Mouse (Mus musculus) adrenal gland, postnatal 14 days (tissue): Measurements from ENCODE around the gene Akr1c19. TPM values are rescaled to one million over a fixed set of nuclear protein-coding genes. Genes with fewer than 3 reads are reported as not detected.
"Not testable (repeated sequence)": the region's sequence is repeated elsewhere in the genome, so short reads cannot be mapped to it uniquely, and the experiment has no call there.

Experiments
- DNase-seq: peaks from one replicate; pipeline ENCODE4 v3.0.0; 2021; ENCODE audit warnings: mixed read lengths
- long read RNA-seq, 2 experiments: library from polyadenylated mRNA; stranded (forward); transcript quantifications; one replicate each; pipeline ENCODE4 v2.0.0; 2021
- total RNA-seq: library from RNA; stranded (reverse); gene quantifications from 2 replicates; pipeline ENCODE4 v1.2.3, GENCODE M21; 2021

Gene Akr1c19
- 0.60 and 1.7 TPM in 2 replicates for total RNA-seq
- long read RNA-seq, experiment 1: 0 reads
- long read RNA-seq, experiment 2: 0 reads

DNA sequence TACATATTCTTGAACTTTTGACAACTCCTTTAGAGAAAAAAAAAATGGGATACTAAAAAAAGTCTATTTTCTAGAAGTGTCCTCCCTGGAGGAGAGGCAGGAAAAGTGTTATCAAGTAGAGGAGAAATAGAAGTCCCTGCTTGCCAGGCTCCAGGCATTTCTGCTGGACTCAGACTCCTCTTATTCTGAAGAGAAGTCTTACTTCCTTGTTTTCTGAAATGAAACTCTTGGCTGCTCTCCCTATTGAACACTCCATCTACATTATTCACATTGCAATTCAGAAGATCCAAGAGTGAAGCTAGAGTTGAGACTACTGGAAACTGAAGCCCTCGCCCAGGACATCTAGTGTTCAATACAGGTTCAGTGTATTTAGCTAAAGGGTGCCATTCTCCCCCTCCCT lies at the start of gene Akr1c19:
Gene Akr1c19, plus strand, starts transcription at position 260 of the 400 bp plus-strand sequence.
- no peak for DNase-seq

DNA sequence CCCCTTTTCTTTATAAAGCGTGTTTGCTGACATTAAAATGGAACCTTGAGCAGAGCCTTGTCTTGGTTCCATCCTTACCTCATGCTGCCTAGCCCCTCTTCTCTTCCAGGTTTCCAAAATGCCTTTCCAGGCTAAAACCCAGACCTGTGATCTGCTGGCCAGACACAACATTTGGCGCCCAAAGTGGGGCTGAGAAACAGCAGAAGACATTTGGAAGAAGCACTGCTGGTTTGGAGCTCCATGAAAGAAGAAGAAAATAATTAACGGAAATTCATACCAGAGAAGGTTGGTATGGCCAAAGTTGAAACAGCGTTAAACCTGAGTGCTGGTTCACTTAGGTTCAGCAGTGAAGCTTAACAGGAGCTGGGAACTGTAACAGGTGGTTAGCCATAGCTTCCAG lies 47.2 kb upstream of the Akr1c19 start:
- not testable (repeated sequence) for DNase-seq

DNA sequence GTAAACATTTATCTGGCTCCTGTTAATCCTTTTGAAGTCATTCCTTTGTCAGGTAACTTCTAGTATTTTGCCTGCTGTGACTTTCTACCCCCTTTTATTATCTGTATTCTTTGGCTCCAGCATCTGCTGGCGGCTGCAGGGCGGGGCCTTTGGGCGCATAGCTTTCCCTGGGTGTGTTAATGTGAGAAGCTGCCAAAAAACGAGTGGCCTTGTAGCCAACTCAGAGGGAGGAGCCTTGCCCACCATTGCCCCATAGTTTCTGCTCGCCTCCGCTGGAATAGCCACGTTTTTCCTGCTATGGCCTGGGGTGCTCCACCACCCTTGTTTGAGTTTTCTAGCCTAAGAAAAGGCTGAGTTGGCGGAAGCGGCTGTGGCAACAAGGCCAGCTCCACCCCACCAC lies 45.4 kb upstream of the Akr1c19 start:
- no peak for DNase-seq

DNA sequence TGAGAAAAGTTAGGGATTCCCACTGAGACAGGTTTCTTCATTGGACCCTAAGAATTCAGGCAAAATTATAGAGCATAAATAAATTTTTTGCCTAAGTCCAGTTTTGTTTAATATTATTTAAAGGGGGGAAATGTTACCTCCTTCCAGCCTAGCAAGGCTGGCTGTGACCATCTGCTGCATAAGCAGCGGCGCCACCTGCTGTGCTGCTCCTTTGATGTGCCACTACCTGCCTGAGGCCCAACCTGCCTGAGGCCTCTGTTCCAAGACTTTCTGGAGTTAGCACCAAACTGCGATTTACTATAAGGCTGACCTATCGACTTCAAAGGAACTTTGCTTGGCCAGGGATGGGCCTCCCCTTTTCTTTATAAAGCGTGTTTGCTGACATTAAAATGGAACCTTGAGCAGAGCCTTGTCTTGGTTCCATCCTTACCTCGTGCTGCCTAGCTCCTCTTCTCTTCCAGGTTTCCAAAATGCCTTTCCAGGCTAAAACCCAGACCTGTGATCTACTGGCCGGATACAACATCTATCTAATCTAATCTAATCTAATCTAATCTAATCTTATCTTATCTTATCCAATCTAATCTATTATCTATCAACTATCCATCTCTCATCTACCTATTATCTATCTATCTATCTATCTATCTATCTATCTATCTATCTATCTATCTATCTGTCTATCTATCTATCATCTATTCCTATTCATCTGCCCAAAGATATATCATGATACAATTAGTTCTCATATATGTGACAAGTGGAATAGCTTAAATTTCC lies 41.7 kb upstream of the Akr1c19 start:
- peak; percentile 10 for DNase-seq

DNA sequence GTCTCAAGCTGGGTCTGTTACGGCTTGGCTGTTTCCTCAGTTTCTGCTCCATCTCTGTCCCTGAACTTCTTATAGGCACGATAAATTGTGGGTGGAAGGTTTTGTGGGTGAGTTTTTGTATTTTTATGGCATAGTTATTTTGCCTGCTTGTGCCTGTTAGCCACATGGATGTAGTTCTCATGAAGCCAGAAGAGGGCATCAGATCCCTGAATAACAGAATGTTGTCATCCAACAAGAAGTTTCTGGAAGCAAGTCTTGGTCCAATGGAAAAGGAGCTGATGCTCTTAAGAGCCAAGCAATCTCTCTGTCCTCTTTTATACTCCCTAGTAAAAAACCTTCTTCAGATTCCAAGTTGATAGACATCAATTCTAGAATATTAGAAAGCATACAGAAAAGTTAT lies 40.3 kb upstream of the Akr1c19 start:
- DNase-seq: peak; percentile 21

DNA sequence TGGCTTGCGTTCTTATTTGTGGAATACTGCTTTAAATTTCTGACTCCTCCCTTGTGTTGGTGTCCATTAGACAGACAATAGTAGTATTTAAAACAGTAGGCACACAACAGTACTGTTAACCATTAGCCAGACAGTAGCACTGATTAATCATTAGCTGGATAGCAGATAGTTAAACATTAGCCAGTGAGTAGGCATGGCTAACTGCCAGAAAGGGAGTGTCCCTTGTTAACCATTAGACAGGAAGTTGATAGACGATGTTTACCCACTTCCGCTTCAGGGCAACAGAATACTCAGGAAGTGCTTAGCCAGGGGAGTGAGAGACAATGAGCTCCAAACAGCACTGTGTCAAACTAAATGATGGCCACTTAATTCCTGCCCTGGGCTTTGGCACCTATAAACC lies 37.6 kb upstream of the Akr1c19 start, which contains the start of gene Akr1c13:
Gene Akr1c13, plus strand, starts transcription at position 247 of the 400 bp plus-strand sequence.
- peak; percentile 68 for DNase-seq

DNA sequence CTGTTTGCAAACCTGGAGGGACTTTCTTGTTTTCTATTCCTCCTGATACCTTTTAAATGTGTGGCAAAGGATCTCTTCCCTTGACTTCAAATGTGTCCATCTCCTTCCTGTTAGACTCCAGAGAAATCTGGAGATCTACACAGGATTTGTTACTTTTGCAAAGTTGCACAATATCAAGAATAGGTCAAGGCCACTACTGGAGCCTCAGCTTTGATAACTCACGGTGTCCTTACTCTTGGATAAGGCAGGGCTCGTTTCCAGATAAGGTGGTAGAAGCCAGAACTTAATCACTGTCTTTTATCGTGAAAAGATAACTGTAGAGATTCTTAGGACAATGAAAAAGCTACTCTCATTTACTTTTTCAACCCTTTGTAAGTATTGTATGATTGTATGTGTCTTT lies 36.0 kb upstream of the Akr1c19 start:
- DNase-seq: no peak

DNA sequence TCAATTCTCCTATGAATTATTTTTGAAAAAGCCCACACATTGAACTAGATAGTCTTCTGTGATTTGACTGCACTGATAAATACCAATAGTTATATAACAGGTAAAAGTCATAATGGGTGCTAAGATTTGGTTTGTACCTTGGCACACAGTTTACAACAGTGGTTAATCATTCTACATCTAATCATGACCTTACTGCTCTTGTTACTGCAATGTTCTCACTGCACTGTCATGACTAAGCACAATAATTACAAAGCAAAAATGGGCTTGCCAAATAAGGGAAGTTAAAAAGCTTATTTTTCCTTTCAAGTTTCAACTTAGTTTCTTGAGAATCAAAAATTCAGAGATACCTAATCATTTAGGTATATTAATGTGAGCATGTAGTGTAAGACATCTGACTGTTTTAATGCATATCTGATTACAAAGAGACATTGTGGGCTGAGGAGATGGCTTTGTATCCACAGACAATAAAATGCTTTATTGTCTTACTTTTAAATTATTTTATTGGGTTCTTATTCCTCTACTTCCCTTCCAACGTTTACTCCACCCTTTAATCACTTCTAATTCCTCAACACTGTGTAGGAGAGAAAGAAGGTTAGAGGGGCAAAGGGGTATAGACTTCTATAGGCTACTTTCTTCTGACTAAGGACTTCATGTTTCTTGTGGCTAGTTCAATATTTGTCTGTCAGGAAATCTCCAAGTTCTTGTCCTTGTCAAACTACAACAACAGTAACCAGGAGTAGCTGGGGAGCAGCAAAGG lies 22.2 kb upstream of the Akr1c19 start:
- no peak for DNase-seq

DNA sequence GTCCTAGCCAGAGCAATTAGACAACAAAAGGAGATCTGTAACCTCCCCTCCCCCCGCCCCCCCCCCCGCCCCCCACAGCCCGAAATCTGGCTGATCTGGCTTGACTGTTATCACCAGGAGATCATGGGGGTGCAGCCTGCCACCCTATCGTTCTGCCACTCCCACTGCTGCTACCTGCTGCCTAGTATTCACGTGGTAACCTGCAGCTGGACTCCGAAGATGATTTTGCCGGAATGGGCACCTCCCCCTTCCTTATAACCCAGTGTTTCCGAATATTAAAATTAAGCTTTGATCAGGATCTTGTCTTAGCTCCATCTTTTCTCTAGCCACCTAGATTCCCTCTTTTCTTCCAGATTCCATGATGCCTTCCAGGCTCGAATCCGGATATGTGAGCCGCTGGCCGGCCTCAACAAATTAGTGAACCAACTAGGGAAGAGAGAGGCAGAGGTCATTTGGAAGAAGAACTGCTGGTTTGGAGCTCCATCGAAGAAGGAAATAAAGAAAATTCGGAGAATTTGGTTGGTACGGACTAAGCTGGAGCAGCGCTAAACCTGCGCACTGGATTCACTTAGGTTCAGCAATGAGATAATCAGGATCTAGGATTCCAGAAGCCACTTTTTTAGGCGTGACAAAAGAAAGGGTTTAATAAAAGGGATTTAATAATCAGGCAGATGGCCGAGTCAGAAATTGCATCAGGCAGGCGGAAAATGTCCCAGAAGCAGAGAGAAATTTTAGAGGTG lies 16.8 kb upstream of the Akr1c19 start:
- DNase-seq: no peak

DNA sequence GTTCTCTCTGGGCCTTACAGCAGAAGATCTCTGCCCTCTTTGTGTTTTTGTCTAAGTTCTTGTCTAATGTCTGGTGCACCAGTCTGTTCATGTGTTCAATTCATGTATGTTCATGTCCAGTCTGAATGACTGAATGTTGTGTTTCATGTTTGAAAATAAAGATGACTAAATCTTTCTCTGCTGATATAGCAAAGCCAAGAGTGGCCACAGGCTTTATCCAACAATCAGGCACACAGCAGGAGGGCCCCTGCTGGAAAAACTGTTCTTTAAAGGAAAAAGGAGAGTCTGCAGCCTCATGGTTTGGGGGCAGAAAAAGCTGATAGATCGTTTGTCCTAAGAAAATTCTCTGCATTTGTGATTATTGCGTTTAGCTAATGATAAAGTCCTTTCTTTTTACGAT lies 16.2 kb upstream of the Akr1c19 start:
- DNase-seq: no peak

DNA sequence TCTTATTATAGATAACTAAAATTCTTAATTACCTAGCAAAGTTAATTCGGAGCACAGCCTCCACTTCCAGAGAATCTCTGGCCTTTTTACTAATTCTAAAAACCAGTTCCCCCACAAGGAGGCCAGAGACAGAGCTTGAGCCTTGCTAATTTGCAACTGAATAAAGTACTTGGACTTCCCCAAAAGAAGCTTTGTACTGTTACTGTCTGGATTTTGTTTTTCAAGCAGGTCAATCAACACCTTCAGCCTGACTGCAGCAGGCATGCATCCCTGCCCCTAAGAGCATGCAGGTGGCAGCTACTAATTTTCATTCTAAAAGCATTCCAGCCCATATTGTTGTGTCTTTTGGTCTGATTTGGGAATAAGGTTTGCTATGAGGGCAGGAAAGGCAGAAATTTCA lies 13.0 kb upstream of the Akr1c19 start:
- DNase-seq: not testable (repeated sequence)

DNA sequence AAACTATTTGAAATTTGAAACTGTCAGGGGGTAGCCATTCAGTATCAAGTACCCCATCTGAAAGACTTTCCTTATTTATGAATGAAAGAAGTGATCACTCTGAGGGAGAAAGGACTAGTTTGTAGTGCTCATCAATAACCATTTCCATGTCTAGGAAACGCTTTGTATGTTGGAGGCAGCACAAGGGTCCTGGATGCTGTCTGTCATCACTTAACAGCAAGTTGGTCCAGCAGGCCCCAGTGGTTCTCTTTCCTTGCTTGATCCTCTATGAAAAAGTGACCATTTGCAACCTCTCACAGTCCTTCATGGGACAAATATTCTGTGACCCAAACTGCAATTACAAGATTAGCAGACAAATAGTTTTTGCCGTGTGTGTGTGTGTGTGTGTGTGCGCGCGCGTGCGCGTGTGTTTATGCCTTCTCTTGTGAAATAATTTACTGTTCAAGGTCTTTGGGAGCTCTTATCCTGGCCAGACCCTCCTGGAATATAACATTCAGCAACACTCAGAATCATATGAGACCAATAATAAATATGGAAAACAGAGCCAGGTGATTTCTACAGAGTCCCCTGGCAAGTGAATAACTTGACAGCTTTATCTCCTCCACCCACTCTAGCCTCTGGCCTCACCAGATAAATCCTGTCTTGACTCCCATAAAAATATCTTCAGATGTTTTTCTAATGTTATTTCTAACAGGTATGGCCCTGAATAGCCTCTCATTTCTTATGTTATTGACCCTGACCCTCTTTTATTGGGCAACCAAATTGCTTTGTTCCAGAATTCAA lies 2.5 kb downstream of the Akr1c19 start:
- no peak for DNase-seq

DNA sequence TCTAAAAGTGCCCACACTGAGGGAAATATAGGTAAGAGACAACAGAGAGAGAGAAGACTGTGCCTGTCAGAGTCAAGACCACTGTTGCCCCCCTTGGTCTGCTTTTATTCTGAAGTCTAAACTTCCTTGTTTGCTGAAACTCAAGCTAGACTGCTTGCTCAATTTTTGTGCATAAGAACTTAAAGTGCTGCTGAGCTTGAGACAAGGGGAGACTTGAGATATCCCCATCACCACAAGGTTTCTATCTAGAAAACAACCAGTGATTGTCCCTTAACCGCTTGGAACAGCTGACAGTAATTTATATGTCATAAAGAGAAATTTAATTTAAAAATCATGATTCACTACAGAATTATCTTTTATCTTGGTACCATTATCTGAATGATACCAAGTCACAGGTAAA lies 4.6 kb downstream of the Akr1c19 start:
- DNase-seq: no peak

DNA sequence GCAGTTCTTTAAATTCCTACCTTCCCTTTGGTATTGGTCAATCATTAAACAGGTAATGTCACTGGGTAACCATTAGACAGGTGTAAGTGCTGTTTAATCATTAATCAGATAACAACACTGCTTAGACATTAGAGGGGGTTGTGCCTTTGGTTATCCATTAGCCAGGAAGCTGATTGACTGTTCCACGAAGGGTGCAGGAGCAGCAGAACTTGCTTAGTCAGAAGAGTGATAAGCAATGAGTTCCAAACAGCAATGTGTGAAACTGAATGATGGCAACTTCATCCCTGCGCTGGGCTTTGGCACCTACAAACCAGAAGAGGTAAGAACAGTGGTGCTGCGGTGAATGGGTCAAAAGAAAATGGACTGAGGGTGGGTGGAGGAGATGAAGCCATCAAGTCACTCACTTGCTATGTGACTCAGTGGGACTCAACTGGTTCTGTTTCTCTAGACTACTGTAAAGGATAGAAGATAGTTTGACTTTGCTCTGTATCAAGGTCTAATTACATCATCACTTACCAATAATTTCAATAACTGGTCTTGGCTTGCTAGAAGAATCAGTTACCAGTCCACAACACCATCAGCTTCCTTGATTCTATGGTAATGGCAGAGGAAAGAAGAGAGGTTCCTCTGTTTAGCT lies 5.2 kb downstream of the Akr1c19 start:
- no peak for DNase-seq

DNA sequence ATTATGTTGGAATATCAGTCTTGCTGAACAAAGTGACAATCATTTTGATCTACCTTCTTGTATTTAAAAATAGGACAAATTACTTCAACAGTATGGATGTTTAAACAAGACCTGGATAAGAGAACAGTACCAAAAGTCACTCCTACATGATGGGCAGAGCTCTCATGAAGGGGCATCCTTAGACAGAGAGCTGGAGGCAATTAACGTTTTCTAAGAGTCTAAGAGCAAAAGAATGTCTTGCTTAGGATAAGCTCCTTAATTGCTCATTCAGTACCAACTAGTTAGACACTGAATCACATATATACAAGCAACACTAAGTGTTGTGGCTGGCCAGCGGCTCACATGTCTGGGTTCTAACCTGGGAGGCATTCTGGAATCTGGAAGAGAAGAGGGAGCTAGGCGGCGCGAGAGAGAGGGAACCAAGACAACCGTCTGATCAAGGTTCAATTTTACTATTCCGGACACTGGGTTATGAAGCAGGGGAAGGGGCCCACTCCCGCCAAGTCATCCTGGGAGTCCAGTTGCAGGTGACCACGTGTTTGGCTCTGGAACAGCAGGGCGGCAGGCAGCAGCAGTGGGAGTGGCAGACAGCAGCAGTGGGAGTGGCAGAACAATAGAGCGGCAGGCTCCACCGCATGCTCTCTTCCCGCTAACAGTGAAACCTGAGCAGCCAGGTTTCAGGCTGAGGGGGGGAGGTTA lies 16.5 kb downstream of the Akr1c19 start:
- DNase-seq: peak; percentile 20

DNA sequence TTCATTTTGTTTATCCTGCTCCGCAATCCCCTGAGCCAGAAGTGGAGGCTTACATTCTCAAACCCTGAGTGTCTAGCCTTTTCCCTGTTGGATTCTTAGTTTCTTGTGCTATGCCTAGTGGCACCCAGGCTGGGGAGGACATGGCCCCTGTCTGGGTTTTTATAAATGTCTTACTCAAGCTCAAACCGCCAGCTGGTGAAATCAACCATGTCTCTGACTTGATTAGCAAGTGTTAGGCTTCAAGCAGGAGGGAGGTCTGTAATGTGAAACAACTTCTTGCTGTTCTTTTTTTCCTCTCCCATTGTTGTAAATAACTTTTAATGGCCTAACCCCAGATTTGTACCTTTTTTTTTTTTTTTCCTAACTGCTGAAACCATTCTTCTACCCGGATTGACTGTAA lies 20.8 kb downstream of the Akr1c19 start:
- no peak for DNase-seq

DNA sequence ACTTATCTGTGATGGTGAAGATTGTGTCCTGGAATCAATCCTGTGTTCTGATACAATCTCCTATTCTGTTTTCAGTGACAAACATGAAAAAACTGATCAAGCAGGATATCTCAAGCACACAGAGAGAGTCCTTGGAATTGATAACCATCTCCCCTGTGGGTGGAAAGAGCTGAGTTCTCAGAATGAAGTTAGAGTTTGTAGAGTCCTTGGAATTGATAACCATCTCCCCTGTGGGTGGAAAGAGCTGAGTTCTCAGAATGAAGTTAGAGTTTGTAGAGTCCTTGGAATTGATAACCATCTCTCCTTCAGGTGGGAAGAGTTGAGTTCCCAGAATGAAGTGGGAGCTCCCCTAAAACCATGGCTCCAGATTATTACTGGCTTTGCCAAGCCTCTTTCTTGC lies 28.4 kb downstream of the Akr1c19 start:
- not testable (repeated sequence) for DNase-seq

DNA sequence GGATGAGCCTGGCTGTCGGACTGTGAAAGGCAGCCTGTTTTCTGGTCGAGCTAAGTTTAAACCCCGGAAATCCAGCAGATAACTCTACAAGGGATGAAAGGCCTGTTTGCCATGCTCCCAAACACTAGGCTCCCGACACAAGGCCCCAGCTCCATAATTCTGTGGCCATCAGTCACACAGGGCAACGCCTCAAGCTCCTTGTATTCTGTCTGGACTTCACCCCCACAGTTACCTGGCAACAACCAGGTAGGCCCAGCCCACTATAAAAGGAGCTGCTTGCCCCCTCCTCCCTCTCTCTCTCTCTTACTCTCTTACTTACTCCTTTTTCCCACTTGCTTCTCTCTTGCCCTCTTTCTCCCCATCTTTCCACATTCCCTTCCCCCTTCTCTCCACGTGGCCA lies 28.8 kb downstream of the Akr1c19 start:
- no peak for DNase-seq

DNA sequence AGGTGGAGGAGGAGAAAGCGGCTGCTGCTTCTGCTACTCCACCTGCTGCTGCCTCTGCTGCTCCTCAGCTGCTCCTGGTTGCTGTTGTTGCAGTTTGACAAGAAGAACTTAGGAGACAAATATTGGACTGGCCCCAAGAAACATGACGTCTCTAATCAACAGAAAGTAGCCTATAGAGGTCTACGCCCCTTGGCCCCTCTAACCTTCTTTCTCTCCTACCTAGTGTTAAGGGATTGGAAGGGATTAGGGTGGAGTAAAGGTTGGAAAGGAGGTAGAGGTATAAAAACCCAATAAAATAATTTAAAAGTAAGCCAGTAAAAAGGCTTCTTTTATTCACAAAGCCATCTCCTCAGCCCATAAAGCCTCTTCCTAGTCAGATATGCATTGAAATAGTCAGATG lies 36.1 kb downstream of the Akr1c19 start:
- DNase-seq: no peak

DNA sequence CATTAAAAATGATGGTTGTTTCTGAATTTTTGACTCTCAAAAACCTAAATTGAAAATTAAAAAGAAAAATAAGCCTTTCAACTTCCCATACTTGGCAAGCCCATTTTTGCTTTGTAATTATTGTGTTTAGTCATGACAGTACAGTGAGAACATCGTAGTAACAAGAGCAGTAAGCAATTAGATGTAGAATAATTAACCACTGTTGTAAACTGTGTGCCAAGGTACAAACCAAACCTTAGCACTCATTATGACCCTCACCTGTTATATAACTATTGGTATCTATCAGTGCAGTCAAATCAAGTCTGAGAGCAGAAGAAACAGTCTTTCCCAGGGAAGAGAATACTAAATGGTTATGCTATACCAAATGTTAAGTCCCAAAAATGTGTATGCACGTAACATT lies 36.5 kb downstream of the Akr1c19 start:
- DNase-seq: no peak

DNA sequence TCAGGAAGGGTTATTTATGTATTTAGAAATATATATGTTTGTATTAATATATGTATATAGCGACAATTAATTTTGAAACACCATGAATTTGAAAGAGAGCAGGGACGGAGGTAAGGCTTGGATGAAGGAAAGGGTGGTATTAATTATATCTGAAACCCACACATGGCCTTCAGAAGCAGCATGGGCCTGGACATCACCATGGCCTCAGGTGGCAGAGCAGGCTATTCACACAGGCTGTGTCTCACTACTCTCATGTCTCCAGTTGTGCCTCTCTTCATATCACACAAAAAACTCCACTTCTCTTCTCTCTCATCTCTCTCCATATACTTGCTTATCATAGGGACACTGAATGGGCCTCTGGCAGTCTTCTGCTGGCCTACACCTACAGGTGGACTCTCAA lies 37.0 kb downstream of the Akr1c19 start:
- DNase-seq: not testable (repeated sequence)
